Mouse (Mus musculus) liver, embryonic 18 days (tissue): ENCODE results near the gene Capn7. TPM values are rescaled to one million over a fixed set of nuclear protein-coding genes. Genes with fewer than 3 reads are reported as not detected.

Source experiments
- polyA plus RNA-seq: library from polyadenylated mRNA; depleted of rRNA; stranded (reverse); fragments of >200 nt; gene quantifications from 2 replicates; pipeline ENCODE4 v1.2.3, GENCODE M21; 2012; rRNA removed

The Capn7 gene
- 11.4 and 12.2 TPM in 2 replicates for polyA plus RNA-seq

GRCm38 (mm10) chr14:31336369-31337155, at the start of gene Capn7:
Gene Capn7, plus strand, starts transcription at chr14:31336638.

GRCm38 (mm10) chr14:31323849-31324792, 12.3 kb upstream of the Capn7 start, which contains the start of gene Dnah1:
Gene Dnah1, minus strand, starts transcription at chr14:31323896.

Other genes with a start within 250 kb of the Capn7 start
- 20.7 and 25.1 TPM in 2 replicates for gene Smim4, start 207.7 kb upstream of the Capn7 start, polyA plus RNA-seq
- 145 and 192 TPM in 2 replicates for gene Nt5dc2, start 205.6 kb upstream of the Capn7 start, polyA plus RNA-seq
- gene Stab1, start 168.0 kb upstream of the Capn7 start, polyA plus RNA-seq = 29.0 and 38.2 TPM in 2 replicates
- 8.8 and 16.5 TPM in 2 replicates for gene Tnnc1, start 128.3 kb upstream of the Capn7 start, polyA plus RNA-seq
- 112 and 137 TPM in 2 replicates for gene Nisch, start 119.7 kb upstream of the Capn7 start, polyA plus RNA-seq
- gene Sema3g, start 118.8 kb upstream of the Capn7 start, polyA plus RNA-seq = 0.13 and 0.20 TPM in 2 replicates
- 2.7 and 2.8 TPM in 2 replicates for gene Phf7, start 85.3 kb upstream of the Capn7 start, polyA plus RNA-seq
- gene Bap1, start 85.2 kb upstream of the Capn7 start, polyA plus RNA-seq = 20.3 and 22.6 TPM in 2 replicates
- gene Dnah1, start 12.7 kb upstream of the Capn7 start, polyA plus RNA-seq = 0.07 and 0.08 TPM in 2 replicates
- 35.3 and 39.9 TPM in 2 replicates for gene Sh3bp5, start 99.4 kb downstream of the Capn7 start, polyA plus RNA-seq
- gene Eaf1, start 157.8 kb downstream of the Capn7 start, polyA plus RNA-seq = 16.4 and 18.5 TPM in 2 replicates
- gene Mettl6, start 158.4 kb downstream of the Capn7 start, polyA plus RNA-seq = 9.9 and 10.5 TPM in 2 replicates